Mouse (Mus musculus) bone marrow macrophage, adult 2 months (primary cell): ENCODE measurements around the gene Slc45a3.

Experiments
- CTCF ChIP-seq: IDR thresholded peaks from 2 replicates; pipeline ENCODE4 v1.5.1; 2012; ENCODE audit warnings: low read depth, mild to moderate bottlenecking, low read length, moderate library complexity
- POLR2A ChIP-seq: IDR thresholded peaks from 2 replicates; pipeline ENCODE4 v1.6.1; 2012; ENCODE audit warnings: mild to moderate bottlenecking, low read depth, low read length, borderline replicate concordance

GRCm38 (mm10) chr1:132003111-132003510 lies 40.3 kb downstream of the Slc45a3 start:
- TF ChIP-seq CTCF, result no peak
- no peak for TF ChIP-seq POLR2A
